Mouse (Mus musculus) liver, embryonic 15.5 days (tissue): ENCODE data around the gene Gm4353. TPM values are rescaled to one million over a fixed set of nuclear protein-coding genes. Genes with fewer than 3 reads are reported as not detected.
"Not testable (repeated sequence)": the region's sequence is repeated elsewhere in the genome, so short reads cannot be mapped to it uniquely, and the experiment has no call there.

Source experiments
- ATAC-seq: fragments of 200-750 bp; cut with Nextera tagmentation; 2 replicates; pipeline ENCODE4 v1.8.0; 2017; ENCODE audit warnings: moderate number of reproducible peaks, mild to moderate bottlenecking, moderate library complexity; ENCODE audit not compliant: insufficient read depth
- H3K27ac ChIP-seq: fragments of 300-500 bp; sonication (generic); replicated peaks from 2 replicates; pipeline ENCODE4 v1.5.1; 2015; ENCODE audit warnings: mild to moderate bottlenecking, inconsistent platforms
- H3K27me3 ChIP-seq: fragments of 300-500 bp; sonication (generic); 2 replicates; pipeline ENCODE4 v1.6.1; 2015; ENCODE audit warnings: mild to moderate bottlenecking, inconsistent platforms
- H3K36me3 ChIP-seq: fragments of 300-500 bp; sonication (generic); replicated peaks from 2 replicates; pipeline ENCODE4 v1.6.1; 2015; ENCODE audit warnings: moderate library complexity, mild to moderate bottlenecking, inconsistent platforms
- H3K4me1 ChIP-seq: fragments of 300-500 bp; sonication (generic); replicated peaks from 2 replicates; pipeline ENCODE4 v1.6.1; 2015; ENCODE audit warnings: inconsistent platforms
- H3K4me2 ChIP-seq: fragments of 300-500 bp; sonication (generic); 2 replicates; pipeline ENCODE4 v1.6.1; 2015; ENCODE audit warnings: moderate library complexity, mild to moderate bottlenecking, inconsistent platforms
- H3K4me3 ChIP-seq: fragments of 300-500 bp; sonication (generic); replicated peaks from 2 replicates; pipeline ENCODE4 v1.5.1; 2015; ENCODE audit warnings: mild to moderate bottlenecking, inconsistent platforms
- H3K9ac ChIP-seq: fragments of 300-500 bp; sonication (generic); 2 replicates; pipeline ENCODE4 v1.6.1; 2015; ENCODE audit warnings: moderate library complexity, mild to moderate bottlenecking, inconsistent platforms
- H3K9me3 ChIP-seq: fragments of 300-500 bp; sonication (generic); replicated peaks from 2 replicates; pipeline ENCODE4 v1.6.1; 2016; ENCODE audit warnings: inconsistent platforms
- WGBS: fragments of 180-500 bp; shearing (Covaris S2); methylation state at CpG from one replicate; pipeline ENCODE4 v1.1.7; 2015; ENCODE audit warnings: mixed read lengths; ENCODE audit not compliant: insufficient replicate concordance; 5-methylcytosine and 5-hydroxymethylcytosine counted together
- polyA plus RNA-seq: library from polyadenylated mRNA; unstranded; fragments of >200 nt; fragmentation: Nextera tagmentation; extraction: Ambion mirVana; gene quantifications from 2 replicates; pipeline ENCODE4 v1.2.1, GENCODE M21; 2015

Gene Gm4353
- polyA plus RNA-seq, result 0.58 and 0.75 TPM in 2 replicates

- not testable (repeated sequence) for ATAC-seq, H3K4me2 ChIP-seq, H3K4me1 ChIP-seq, H3K36me3 ChIP-seq, H3K27me3 ChIP-seq, H3K9me3 ChIP-seq, H3K9ac ChIP-seq, H3K4me3 ChIP-seq, H3K27ac ChIP-seq
- 82% methylated on average over 11 of the region's 11 CpGs for WGBS
These were observed at the start of gene Gm4353 for GRCm38 (mm10) chr7:116084366-116084765. Gene Gm4353, minus strand, starts transcription at chr7:116084635.

- no peaks in the 10 kb centered on the region for H3K36me3 ChIP-seq
- no peak for ATAC-seq
These were observed 47.6 kb upstream of the Gm4353 start for GRCm38 (mm10) chr7:116132078-116132477.

GRCm38 (mm10) chr7:116131390-116131789 lies 47.0 kb upstream of the Gm4353 start:
- Histone ChIP-seq H3K27ac (no peak overlapping the region), H3K27me3 (no peaks in the 10 kb centered on the region), H3K9ac (no peak overlapping the region), H3K36me3 (no peaks in the 10 kb centered on the region), H3K4me3 (no peak overlapping the region), H3K9me3 (no peaks in the 10 kb centered on the region), H3K4me2 (no peak overlapping the region), H3K4me1 (no peaks in the 10 kb centered on the region)
- WGBS, result 11% methylated on average over 4 of the region's 4 CpGs
- no peak for ATAC-seq

More at GRCm38 (mm10) chr7:116132078-116132477, 47.6 kb upstream of the Gm4353 start:
- Histone ChIP-seq H3K9ac (no peak overlapping the region), H3K4me1 (no peaks in the 10 kb centered on the region), H3K4me2 (no peak overlapping the region), H3K27me3 (no peaks in the 10 kb centered on the region), H3K4me3 (no peak overlapping the region), H3K27ac (no peak overlapping the region), H3K9me3 (no peaks in the 10 kb centered on the region)
- WGBS, result 5% methylated on average over 5 of the region's 5 CpGs

GRCm38 (mm10) chr7:116129374-116129773 lies 44.9 kb upstream of the Gm4353 start:
- ATAC-seq, result no peak
- H3K4me2 ChIP-seq, result no peak overlapping the region
- H3K27me3 ChIP-seq, result no peaks in the 10 kb centered on the region
- no peaks in the 10 kb centered on the region for H3K36me3 ChIP-seq
- 70% methylated on average over 10 of the region's 10 CpGs for WGBS
- no peak overlapping the region for H3K4me3 ChIP-seq
- H3K9ac ChIP-seq, result no peak overlapping the region
- no peak overlapping the region for H3K27ac ChIP-seq
- H3K4me1 ChIP-seq, result no peaks in the 10 kb centered on the region
- no peaks in the 10 kb centered on the region for H3K9me3 ChIP-seq

GRCm38 (mm10) chr7:116128286-116128685 lies 43.9 kb upstream of the Gm4353 start:
- H3K27ac ChIP-seq, result no peak overlapping the region
- H3K4me3 ChIP-seq, result no peak overlapping the region
- no peaks in the 10 kb centered on the region for H3K4me1 ChIP-seq
- 70% methylated on average over 8 of the region's 8 CpGs for WGBS
- H3K4me2 ChIP-seq, result no peak overlapping the region
- no peaks in the 10 kb centered on the region for H3K27me3 ChIP-seq
- ATAC-seq, result no peak
- H3K36me3 ChIP-seq, result no peaks in the 10 kb centered on the region
- no peaks in the 10 kb centered on the region for H3K9me3 ChIP-seq
- no peak overlapping the region for H3K9ac ChIP-seq

GRCm38 (mm10) chr7:116127052-116127451 lies 42.6 kb upstream of the Gm4353 start:
- no peaks in the 10 kb centered on the region for H3K9me3 ChIP-seq
- no peak overlapping the region for H3K27ac ChIP-seq
- no peaks in the 10 kb centered on the region for H3K27me3 ChIP-seq
- no peak overlapping the region for H3K4me2 ChIP-seq
- H3K9ac ChIP-seq, result no peak overlapping the region
- H3K36me3 ChIP-seq, result no peaks in the 10 kb centered on the region
- no peaks in the 10 kb centered on the region for H3K4me1 ChIP-seq
- ATAC-seq, result no peak
- 58% methylated on average over 2 of the region's 2 CpGs for WGBS
- H3K4me3 ChIP-seq, result no peak overlapping the region

GRCm38 (mm10) chr7:116125671-116126070 lies 41.2 kb upstream of the Gm4353 start:
- ATAC-seq, result no peak
- 74% methylated on average over 7 of the region's 7 CpGs for WGBS
- no peak overlapping the region for H3K4me3 ChIP-seq
- H3K9ac ChIP-seq, result no peak overlapping the region
- H3K36me3 ChIP-seq, result no peaks in the 10 kb centered on the region
- no peak overlapping the region for H3K4me2 ChIP-seq
- H3K27me3 ChIP-seq, result no peaks in the 10 kb centered on the region
- no peaks in the 10 kb centered on the region for H3K9me3 ChIP-seq
- no peak overlapping the region for H3K27ac ChIP-seq
- no peaks in the 10 kb centered on the region for H3K4me1 ChIP-seq

- H3K4me2 ChIP-seq, result no peak overlapping the region
- H3K27me3 ChIP-seq, result no peaks in the 10 kb centered on the region
- no peak overlapping the region for H3K27ac ChIP-seq
- H3K36me3 ChIP-seq, result no peaks in the 10 kb centered on the region
- no peaks in the 10 kb centered on the region for H3K9me3 ChIP-seq
- WGBS, result 73% methylated on average over 12 of the region's 12 CpGs
- no peak overlapping the region for H3K4me3 ChIP-seq
- no peak overlapping the region for H3K9ac ChIP-seq
- no peaks in the 10 kb centered on the region for H3K4me1 ChIP-seq
- ATAC-seq, result no peak
These were observed 39.6 kb upstream of the Gm4353 start for GRCm38 (mm10) chr7:116124057-116124456.

GRCm38 (mm10) chr7:116123597-116123985 lies 39.2 kb upstream of the Gm4353 start:
- Histone ChIP-seq H3K9ac (no peak overlapping the region), H3K36me3 (no peaks in the 10 kb centered on the region), H3K4me2 (no peak overlapping the region), H3K4me3 (no peak overlapping the region), H3K27me3 (no peaks in the 10 kb centered on the region), H3K9me3 (no peaks in the 10 kb centered on the region), H3K27ac (no peak overlapping the region), H3K4me1 (no peaks in the 10 kb centered on the region)
- no peak for ATAC-seq
- WGBS, result 64% methylated on average over 2 of the region's 2 CpGs

GRCm38 (mm10) chr7:116122981-116123596 lies 38.7 kb upstream of the Gm4353 start:
- no peak overlapping the region for H3K27ac ChIP-seq
- no peaks in the 10 kb centered on the region for H3K27me3 ChIP-seq
- H3K9me3 ChIP-seq, result no peaks in the 10 kb centered on the region
- no peaks in the 10 kb centered on the region for H3K36me3 ChIP-seq
- ATAC-seq, result no peak
- no peaks in the 10 kb centered on the region for H3K4me1 ChIP-seq
- no peak overlapping the region for H3K9ac ChIP-seq
- H3K4me2 ChIP-seq, result no peak overlapping the region
- WGBS, result 64% methylated on average over 13 of the region's 13 CpGs
- H3K4me3 ChIP-seq, result no peak overlapping the region

- no peak for ATAC-seq
- no peak overlapping the region for H3K9ac ChIP-seq
- no peak overlapping the region for H3K27ac ChIP-seq
- H3K4me2 ChIP-seq, result no peak overlapping the region
- H3K36me3 ChIP-seq, result no peaks in the 10 kb centered on the region
- H3K4me3 ChIP-seq, result no peak overlapping the region
- no peaks in the 10 kb centered on the region for H3K27me3 ChIP-seq
- no peaks in the 10 kb centered on the region for H3K4me1 ChIP-seq
- H3K9me3 ChIP-seq, result no peaks in the 10 kb centered on the region
- 61% methylated on average over 11 of the region's 11 CpGs for WGBS
These were observed 36.8 kb upstream of the Gm4353 start for GRCm38 (mm10) chr7:116121202-116121601.

GRCm38 (mm10) chr7:116120737-116121136 lies 36.3 kb upstream of the Gm4353 start:
- Histone ChIP-seq H3K4me2 (no peak overlapping the region), H3K27me3 (no peaks in the 10 kb centered on the region), H3K4me3 (no peak overlapping the region), H3K4me1 (no peaks in the 10 kb centered on the region), H3K9me3 (no peaks in the 10 kb centered on the region), H3K36me3 (no peaks in the 10 kb centered on the region), H3K9ac (no peak overlapping the region), H3K27ac (no peak overlapping the region)
- WGBS, result 59% methylated on average over 4 of the region's 4 CpGs
- no peak for ATAC-seq
